Mouse (Mus musculus) kidney, embryonic 16.5 days (tissue): ENCODE measurements at regions not wholly inside any gene's neighbourhood (a gene's known extent, or its start where the extent isn't known, plus 50 kb on each side); places are given as distances from the start of the nearest gene placed in this dataset.
"Not testable (repeated sequence)": the region's sequence is repeated elsewhere in the genome, so short reads cannot be mapped to it uniquely, and the experiment has no call there.

ENCODE experiments used
- ATAC-seq: fragments of 200-750 bp; cut with Nextera tagmentation; 2 replicates; pipeline ENCODE4 v1.8.0; 2017; ENCODE audit warnings: moderate TSS enrichment; ENCODE audit not compliant: low FRiP score, low TSS enrichment
- H3K27ac ChIP-seq: fragments of 300-500 bp; sonication (generic); 2 replicates; pipeline ENCODE4 v1.5.1; 2014; ENCODE audit warnings: low read length
- H3K27me3 ChIP-seq: fragments of 300-500 bp; sonication (generic); 2 replicates; pipeline ENCODE4 v1.6.1; 2014; ENCODE audit warnings: low read length, control low read depth, mixed read lengths; ENCODE audit not compliant: insufficient read depth
- H3K36me3 ChIP-seq: fragments of 300-500 bp; sonication (generic); 2 replicates; pipeline ENCODE4 v1.6.1; 2014; ENCODE audit warnings: low read length, control low read depth, mixed read lengths; ENCODE audit not compliant: insufficient read depth
- H3K4me1 ChIP-seq: fragments of 300-500 bp; sonication (generic); 2 replicates; pipeline ENCODE4 v1.6.1; 2014; ENCODE audit warnings: low read length, control low read depth, mixed read lengths; ENCODE audit not compliant: insufficient read depth
- H3K4me2 ChIP-seq: fragments of 300-500 bp; sonication (generic); replicated peaks from 2 replicates; pipeline ENCODE4 v1.6.1; 2014; ENCODE audit warnings: low read depth, low read length
- H3K4me3 ChIP-seq: fragments of 300-500 bp; sonication (generic); 2 replicates; pipeline ENCODE4 v1.5.1; 2014; ENCODE audit warnings: mild to moderate bottlenecking, low read length
- H3K9ac ChIP-seq: fragments of 300-500 bp; sonication (generic); replicated peaks from 2 replicates; pipeline ENCODE4 v1.6.1; 2014; ENCODE audit warnings: low read length
- H3K9me3 ChIP-seq: fragments of 300-500 bp; sonication (generic); 2 replicates; pipeline ENCODE4 v1.6.1; 2016; ENCODE audit warnings: low read length, control low read depth
- WGBS: fragments of 180-500 bp; shearing (Covaris S2); extraction: QIAGEN DNeasy Blood & Tissue Kit; methylation state at CpG from one replicate; pipeline ENCODE4 v1.1.7; 2014; 5-methylcytosine and 5-hydroxymethylcytosine counted together

DNA sequence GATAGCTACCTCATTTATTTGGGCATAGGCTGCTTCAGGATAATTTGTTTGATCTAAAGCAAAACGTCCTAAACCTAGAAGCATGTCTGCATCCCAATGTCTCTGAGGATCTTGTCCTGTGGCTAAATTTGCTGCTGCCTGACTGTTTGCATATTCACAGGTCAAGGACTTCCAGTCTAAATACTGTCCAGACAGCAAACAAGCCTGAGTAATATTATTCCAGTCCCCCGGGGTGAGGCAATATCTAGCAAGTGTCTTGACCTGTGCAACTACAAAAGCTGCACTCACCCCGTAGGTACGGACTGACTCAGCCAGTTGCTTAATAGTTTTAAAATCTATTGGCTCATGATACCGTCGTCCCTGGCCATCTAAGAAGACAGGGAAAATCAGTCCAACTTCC is 190.5 kb upstream of the Gpc6 start:
- ATAC-seq, H3K9ac ChIP-seq, H3K36me3 ChIP-seq, H3K4me2 ChIP-seq, H3K27ac ChIP-seq, H3K4me1 ChIP-seq, H3K27me3 ChIP-seq, H3K9me3 ChIP-seq, H3K4me3 ChIP-seq: not testable (repeated sequence)
- WGBS = 84% methylated on average over 6 of the region's 6 CpGs

DNA sequence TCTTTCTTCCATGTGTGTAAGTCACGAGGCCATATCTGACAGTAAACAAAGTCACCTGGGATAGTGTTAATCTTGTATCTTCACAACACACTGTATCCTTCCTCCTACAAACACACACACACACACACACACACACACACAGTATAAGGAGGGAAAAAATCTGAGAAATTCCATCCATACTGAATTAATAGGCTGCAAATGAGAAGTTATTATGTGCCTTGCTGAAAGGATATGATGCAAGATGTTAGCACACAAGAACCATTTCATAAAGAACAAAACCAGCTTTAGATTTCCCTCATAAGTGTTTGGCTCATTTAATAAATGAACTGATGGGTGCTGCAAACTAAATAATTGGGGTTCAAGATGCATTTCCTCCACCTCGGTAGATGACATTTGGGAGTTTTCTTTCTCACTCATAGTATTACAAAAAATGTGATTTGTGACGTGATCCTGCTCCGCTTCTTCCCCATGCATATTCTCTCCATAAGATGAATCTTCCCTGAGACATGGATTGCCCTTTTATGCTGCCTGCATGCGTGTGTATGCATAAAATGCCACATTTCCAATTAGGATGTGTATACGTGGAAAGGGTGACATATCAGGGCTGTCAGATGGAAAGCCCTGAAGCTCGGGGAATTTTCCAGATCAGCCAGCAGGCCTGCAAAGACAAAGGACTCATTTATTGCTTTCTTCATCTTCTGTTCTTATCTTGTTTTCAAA is 170.5 kb upstream of the Gpc6 start:
- Histone ChIP-seq H3K4me3 (no peak overlapping the region), H3K9me3 (no peaks in the 10 kb centered on the region), H3K36me3 (no peaks in the 10 kb centered on the region), H3K4me1 (no peaks in the 10 kb centered on the region), H3K9ac (no peak overlapping the region), H3K27me3 (no peaks in the 10 kb centered on the region), H3K4me2 (no peak overlapping the region), H3K27ac (no peak overlapping the region)
- no peak for ATAC-seq
- WGBS = 83% methylated on average over 7 of the region's 7 CpGs

DNA sequence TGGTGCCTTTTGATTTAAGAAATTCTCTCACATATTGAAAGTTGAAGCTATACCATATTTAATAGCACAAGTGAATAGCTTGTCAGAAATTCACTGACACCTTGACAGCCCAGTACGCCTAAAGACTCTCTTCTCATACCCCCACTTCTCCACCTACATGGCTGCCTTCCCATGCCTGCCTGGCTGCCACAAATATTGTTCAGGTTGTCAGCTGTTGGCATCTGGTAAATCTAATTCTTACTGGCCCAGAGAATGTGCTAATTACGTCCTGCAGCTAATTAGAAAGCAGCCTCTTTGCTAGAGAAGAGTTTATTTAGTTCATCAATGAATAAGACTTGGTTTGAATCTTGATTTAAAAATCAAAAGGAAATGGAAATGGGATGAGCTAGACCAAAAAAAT is 163.7 kb upstream of the Gpc6 start:
- H3K4me3 ChIP-seq = no peak overlapping the region
- no peaks in the 10 kb centered on the region for H3K36me3 ChIP-seq
- no peak overlapping the region for H3K9ac ChIP-seq
- no peak overlapping the region for H3K4me2 ChIP-seq
- WGBS = 78% methylated on average over 2 of the region's 2 CpGs
- ATAC-seq = no peak
- H3K4me1 ChIP-seq = no peaks in the 10 kb centered on the region
- H3K27me3 ChIP-seq = no peaks in the 10 kb centered on the region
- H3K27ac ChIP-seq = no peak overlapping the region
- no peaks in the 10 kb centered on the region for H3K9me3 ChIP-seq

DNA sequence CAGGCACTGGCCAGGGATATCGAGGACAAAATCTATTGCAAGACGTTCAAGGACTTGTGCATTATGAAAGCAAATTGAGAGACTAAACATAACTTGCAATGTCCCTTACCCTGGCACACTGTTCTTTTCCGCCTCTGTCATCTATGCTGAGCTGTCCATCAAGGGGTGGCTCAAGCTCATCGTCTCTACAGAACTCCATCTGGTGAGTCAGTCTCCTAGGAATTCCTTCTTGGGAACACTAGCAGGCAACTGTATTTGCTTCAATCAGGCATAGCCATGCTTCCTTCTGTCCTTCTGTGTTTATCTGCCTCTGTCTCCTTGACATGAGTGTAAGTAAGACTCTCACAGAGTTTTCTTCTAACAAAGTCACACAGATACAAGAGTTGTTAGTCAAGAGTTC is 154.0 kb upstream of the Gpc6 start:
- 92% methylated on average over 4 of the region's 4 CpGs for WGBS
- Histone ChIP-seq H3K9me3 (no peaks in the 10 kb centered on the region), H3K36me3 (no peaks in the 10 kb centered on the region), H3K27ac (no peak overlapping the region), H3K9ac (no peak overlapping the region), H3K27me3 (no peaks in the 10 kb centered on the region), H3K4me2 (no peak overlapping the region), H3K4me1 (no peaks in the 10 kb centered on the region), H3K4me3 (no peak overlapping the region)
- no peak for ATAC-seq

DNA sequence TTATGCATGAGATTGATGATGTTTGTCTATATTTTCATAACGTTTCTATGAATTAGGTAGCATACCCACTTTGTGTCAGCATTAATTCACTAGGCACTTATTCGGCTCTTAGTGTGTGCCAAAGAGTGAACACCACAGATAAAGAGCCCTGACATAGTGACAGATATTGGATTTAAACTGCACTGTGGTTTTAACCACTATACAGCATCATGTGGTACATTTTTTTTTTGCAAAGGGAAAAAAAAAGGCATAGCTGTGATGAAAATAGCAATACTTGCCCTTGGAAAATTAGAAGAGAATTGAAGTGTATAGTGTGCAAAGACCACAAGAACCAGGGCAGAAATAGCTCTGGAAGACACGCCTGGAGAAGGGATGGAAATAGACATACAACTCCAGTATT is 153.4 kb upstream of the Gpc6 start:
- no peak overlapping the region for H3K27ac ChIP-seq
- H3K9me3 ChIP-seq = no peaks in the 10 kb centered on the region
- no peak overlapping the region for H3K4me3 ChIP-seq
- no peak for ATAC-seq
- no peaks in the 10 kb centered on the region for H3K4me1 ChIP-seq
- H3K27me3 ChIP-seq = no peaks in the 10 kb centered on the region
- no peak overlapping the region for H3K9ac ChIP-seq
- no peaks in the 10 kb centered on the region for H3K36me3 ChIP-seq
- 87% methylated on average over 3 of the region's 3 CpGs for WGBS
- H3K4me2 ChIP-seq = no peak overlapping the region

DNA sequence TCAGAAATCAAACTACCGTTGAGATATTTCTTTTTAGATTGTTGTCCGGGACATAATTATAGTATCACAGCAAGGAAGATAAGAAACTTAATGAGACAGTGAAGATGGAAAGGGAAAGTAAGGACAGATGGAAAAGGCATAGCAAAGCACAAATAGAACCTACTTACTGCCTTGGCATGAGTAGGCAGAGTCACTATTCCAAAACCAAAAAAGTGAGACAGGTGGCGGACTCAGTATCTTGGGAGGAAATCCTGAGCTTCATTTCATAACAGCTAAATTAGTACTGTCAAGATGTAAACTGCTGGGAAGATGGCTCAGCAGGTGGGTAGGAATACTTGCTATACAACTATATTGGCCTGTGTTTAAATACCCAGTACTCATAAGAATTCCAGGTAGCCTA is 145.5 kb upstream of the Gpc6 start:
- H3K4me1 ChIP-seq = no peaks in the 10 kb centered on the region
- 95% methylated on average over 3 of the region's 3 CpGs for WGBS
- no peak overlapping the region for H3K4me2 ChIP-seq
- H3K27me3 ChIP-seq = no peaks in the 10 kb centered on the region
- H3K27ac ChIP-seq = no peak overlapping the region
- no peak for ATAC-seq
- H3K4me3 ChIP-seq = no peak overlapping the region
- no peaks in the 10 kb centered on the region for H3K36me3 ChIP-seq
- no peaks in the 10 kb centered on the region for H3K9me3 ChIP-seq
- H3K9ac ChIP-seq = no peak overlapping the region

DNA sequence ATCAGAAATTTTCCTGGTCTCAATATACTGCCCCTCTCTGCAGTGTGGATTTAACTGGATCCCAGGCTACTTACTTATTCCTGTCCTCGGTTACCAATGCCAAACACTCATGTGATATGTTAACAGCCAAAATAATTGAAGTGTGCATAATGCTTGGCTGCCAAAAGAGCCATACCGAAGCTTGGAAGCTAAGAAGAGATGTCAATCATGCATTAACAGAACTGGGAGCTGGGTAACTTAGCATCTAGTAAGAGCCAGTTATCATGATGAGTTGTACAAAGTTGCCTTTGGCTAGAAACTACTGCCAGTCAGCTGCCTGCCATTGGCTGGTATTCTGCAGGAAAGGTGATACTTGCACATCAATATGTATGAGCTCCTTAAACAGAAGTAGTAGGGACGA is 141.3 kb upstream of the Gpc6 start:
- ATAC-seq = no peak
- 80% methylated on average over 3 of the region's 3 CpGs for WGBS
- Histone ChIP-seq H3K9ac (no peak overlapping the region), H3K4me1 (no peaks in the 10 kb centered on the region), H3K4me2 (no peak overlapping the region), H3K27ac (no peak overlapping the region), H3K27me3 (no peaks in the 10 kb centered on the region), H3K9me3 (no peaks in the 10 kb centered on the region), H3K36me3 (no peaks in the 10 kb centered on the region), H3K4me3 (no peak overlapping the region)

DNA sequence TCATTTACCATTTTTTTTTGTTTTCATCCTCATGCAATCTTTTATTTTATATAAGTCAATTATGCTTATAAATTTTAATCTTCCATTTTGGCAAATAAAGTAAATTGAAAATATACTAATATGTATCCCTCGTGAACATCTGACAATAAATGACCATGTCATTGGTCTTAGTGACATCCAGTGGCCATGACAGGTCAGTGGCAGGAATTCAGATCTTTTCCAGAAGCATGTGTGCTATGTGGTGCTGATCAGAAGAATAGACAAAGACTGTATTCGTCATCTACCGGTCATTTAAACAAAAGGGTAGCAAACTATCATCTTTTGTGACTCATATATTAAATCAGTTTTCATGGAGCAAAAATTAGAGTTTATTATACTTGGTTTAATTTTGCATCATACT is 118.6 kb upstream of the Gpc6 start:
- Histone ChIP-seq H3K27me3 (no peaks in the 10 kb centered on the region), H3K9me3 (no peaks in the 10 kb centered on the region), H3K4me3 (no peak overlapping the region), H3K4me2 (no peak overlapping the region), H3K4me1 (no peaks in the 10 kb centered on the region), H3K9ac (no peak overlapping the region), H3K27ac (no peak overlapping the region), H3K36me3 (no peaks in the 10 kb centered on the region)
- ATAC-seq = no peak
- 87% methylated on average over 3 of the region's 3 CpGs for WGBS

DNA sequence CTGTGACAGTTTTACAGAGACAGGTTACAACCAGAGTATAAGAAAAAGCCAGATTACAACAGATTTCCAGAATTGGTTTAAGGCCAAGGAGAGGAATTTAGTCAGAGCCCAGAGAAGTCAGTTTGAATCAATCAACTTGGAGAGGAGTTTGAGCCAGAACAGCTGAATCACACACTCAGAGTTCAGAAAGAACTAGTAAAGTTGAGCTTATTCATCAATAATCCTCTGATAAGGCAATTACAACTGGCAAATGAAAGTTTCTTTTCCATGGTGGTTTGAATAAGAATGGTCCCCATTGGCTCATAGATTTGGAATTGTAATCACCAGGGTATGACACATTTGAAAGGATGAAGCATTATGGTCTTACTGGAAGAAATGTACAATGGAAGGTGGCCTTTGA is 116.5 kb upstream of the Gpc6 start:
- H3K27me3 ChIP-seq = no peaks in the 10 kb centered on the region

DNA sequence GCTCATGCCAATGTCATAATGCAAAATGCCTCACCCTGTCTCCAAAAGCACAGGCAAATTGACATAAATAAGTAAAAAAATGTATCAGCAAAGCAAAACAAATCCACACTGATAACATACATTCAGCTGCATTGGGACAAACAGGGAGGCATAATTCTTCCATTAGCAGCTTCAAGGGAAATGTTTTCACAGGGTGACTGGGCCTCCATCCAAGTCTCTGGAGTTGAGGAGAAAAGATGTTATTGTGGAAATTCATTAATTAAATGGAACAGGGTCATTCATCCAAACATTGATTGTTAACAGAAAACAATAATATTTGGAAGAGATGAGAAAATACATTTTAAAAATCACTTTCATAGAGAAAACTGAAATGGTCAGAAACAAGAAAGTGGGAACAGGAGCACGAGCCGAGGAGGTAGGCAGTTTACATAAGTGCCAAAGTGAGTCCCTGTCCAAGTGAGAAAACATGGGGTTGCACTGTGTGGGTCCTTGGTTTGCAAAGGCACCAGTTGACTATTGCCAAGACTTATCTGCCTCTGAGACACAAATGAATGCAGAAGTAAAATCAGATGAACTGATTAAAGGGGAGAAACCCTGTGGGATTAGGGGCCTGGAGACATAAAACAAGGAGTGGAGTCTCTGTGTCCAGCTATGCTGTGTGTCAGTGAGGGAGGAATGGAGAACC is 114.3 kb upstream of the Gpc6 start:
- Histone ChIP-seq H3K9me3 (no peaks in the 10 kb centered on the region), H3K9ac (no peak overlapping the region), H3K36me3 (no peaks in the 10 kb centered on the region), H3K4me3 (no peak overlapping the region), H3K27me3 (no peaks in the 10 kb centered on the region), H3K4me1 (no peaks in the 10 kb centered on the region), H3K4me2 (no peak overlapping the region), H3K27ac (no peak overlapping the region)
- 68% methylated on average over 2 of the region's 2 CpGs for WGBS
- ATAC-seq = no peak

More for the DNA sequence above, 116.5 kb upstream of the Gpc6 start:
- Histone ChIP-seq H3K4me2 (no peak overlapping the region), H3K27ac (no peak overlapping the region), H3K36me3 (no peaks in the 10 kb centered on the region), H3K4me3 (no peak overlapping the region), H3K9me3 (no peaks in the 10 kb centered on the region), H3K9ac (no peak overlapping the region), H3K4me1 (no peaks in the 10 kb centered on the region)
- ATAC-seq = no peak
